Mouse (Mus musculus) B cell, adult 2 months (primary cell): ENCODE results near the gene Gnat1.

Source experiments
- DNase-seq, 2 experiments: peaks; one replicate each; pipeline ENCODE4 v3.0.0; 2022

Gnat1 gene

GRCm38 (mm10) chr9:107674609-107675429, 4.7 kb downstream of the Gnat1 start:
- DNase-seq: no peak

- DNase-seq: no peak
Measured at GRCm38 (mm10) chr9:107670259-107670658, 9.3 kb downstream of the Gnat1 start.

GRCm38 (mm10) chr9:107669480-107669945, 10.0 kb downstream of the Gnat1 start, which contains the start of gene Slc38a3:
TSS of gene Slc38a3 (minus strand) at chr9:107669530.
- no peak for DNase-seq

GRCm38 (mm10) chr9:107668916-107669315, 10.6 kb downstream of the Gnat1 start:
- no peak for DNase-seq

GRCm38 (mm10) chr9:107668011-107668410, 11.5 kb downstream of the Gnat1 start:
- DNase-seq: no peak

- no peak for DNase-seq
Measured at GRCm38 (mm10) chr9:107667219-107667618, 12.3 kb downstream of the Gnat1 start.

- DNase-seq: no peak
Measured at GRCm38 (mm10) chr9:107666751-107667205, 12.7 kb downstream of the Gnat1 start.

GRCm38 (mm10) chr9:107665308-107665707, 14.2 kb downstream of the Gnat1 start:
- DNase-seq: no peak

GRCm38 (mm10) chr9:107663525-107663924, 16.0 kb downstream of the Gnat1 start:
- DNase-seq: no peak

GRCm38 (mm10) chr9:107662342-107662741, 17.2 kb downstream of the Gnat1 start:
- no peak for DNase-seq

GRCm38 (mm10) chr9:107660777-107661176, 18.7 kb downstream of the Gnat1 start:
- DNase-seq: no peak

GRCm38 (mm10) chr9:107659961-107660360, 19.6 kb downstream of the Gnat1 start:
- DNase-seq: no peak

- DNase-seq: no peak
Measured at GRCm38 (mm10) chr9:107659551-107659950, 20.0 kb downstream of the Gnat1 start.

GRCm38 (mm10) chr9:107658096-107658495, 21.4 kb downstream of the Gnat1 start:
- no peak for DNase-seq

- DNase-seq: no peak
Measured at GRCm38 (mm10) chr9:107657144-107657543, 22.4 kb downstream of the Gnat1 start.

GRCm38 (mm10) chr9:107654585-107654984, 24.9 kb downstream of the Gnat1 start:
- DNase-seq: no peak

- DNase-seq: no peak
Measured at GRCm38 (mm10) chr9:107653474-107653873, 26.0 kb downstream of the Gnat1 start.

- DNase-seq: no peak
Measured at GRCm38 (mm10) chr9:107650708-107651481, 28.6 kb downstream of the Gnat1 start.

- no peak for DNase-seq
Measured at GRCm38 (mm10) chr9:107650225-107650624, 29.3 kb downstream of the Gnat1 start.

GRCm38 (mm10) chr9:107648767-107649166, 30.7 kb downstream of the Gnat1 start:
- no peak for DNase-seq

GRCm38 (mm10) chr9:107646975-107647374, 32.5 kb downstream of the Gnat1 start:
- no peak for DNase-seq

GRCm38 (mm10) chr9:107645577-107645976, 33.9 kb downstream of the Gnat1 start:
- DNase-seq: peak; percentile 88

- DNase-seq: no peak
Measured at GRCm38 (mm10) chr9:107645153-107645510, 34.4 kb downstream of the Gnat1 start.
